Mouse (Mus musculus): ENCODE measurements around the gene Rrn3.
"Not testable (repeated sequence)": the region's sequence is repeated elsewhere in the genome, so short reads cannot be mapped to it uniquely, and the experiment has no call there.

Gene Rrn3

GRCm38 (mm10) chr16:13780353-13781036 is at the start of gene Rrn3:
Gene Rrn3, plus strand, starts transcription at chr16:13780708.
- DNase-seq (ENCODE audit: low read depth, low spot score): peak; percentile 74

GRCm38 (mm10) chr16:13732786-13733185 is 47.7 kb upstream of the Rrn3 start:
- no peak for DNase-seq (ENCODE audit: low read depth, low spot score)

GRCm38 (mm10) chr16:13733518-13734137 is 46.9 kb upstream of the Rrn3 start:
- DNase-seq (ENCODE audit: low read depth, low spot score): peak; percentile 39

- DNase-seq (ENCODE audit: low read depth, low spot score): no peak
Observed at GRCm38 (mm10) chr16:13735977-13736376, 44.5 kb upstream of the Rrn3 start.

GRCm38 (mm10) chr16:13739044-13739443 is 41.5 kb upstream of the Rrn3 start:
- not testable (repeated sequence) for DNase-seq (ENCODE audit: low read depth, low spot score)

GRCm38 (mm10) chr16:13740844-13741243 is 39.7 kb upstream of the Rrn3 start:
- no peak for DNase-seq (ENCODE audit: low read depth, low spot score)

GRCm38 (mm10) chr16:13747708-13748107 is 32.8 kb upstream of the Rrn3 start:
- no peak for DNase-seq (ENCODE audit: low read depth, low spot score)

- DNase-seq (ENCODE audit: low read depth, low spot score): no peak
Observed at GRCm38 (mm10) chr16:13748124-13748523, 32.4 kb upstream of the Rrn3 start.

- not testable (repeated sequence) for DNase-seq (ENCODE audit: low read depth, low spot score)
Observed at GRCm38 (mm10) chr16:13748813-13749212, 31.7 kb upstream of the Rrn3 start.

GRCm38 (mm10) chr16:13749306-13749705 is 31.2 kb upstream of the Rrn3 start:
- DNase-seq (ENCODE audit: low read depth, low spot score): no peak

- no peak for DNase-seq (ENCODE audit: low read depth, low spot score)
Observed at GRCm38 (mm10) chr16:13749981-13750380, 30.5 kb upstream of the Rrn3 start.

GRCm38 (mm10) chr16:13750626-13751025 is 29.9 kb upstream of the Rrn3 start:
- DNase-seq (ENCODE audit: low read depth, low spot score): no peak

- DNase-seq (ENCODE audit: low read depth, low spot score): no peak
Observed at GRCm38 (mm10) chr16:13753986-13754385, 26.5 kb upstream of the Rrn3 start.

GRCm38 (mm10) chr16:13754400-13755190 is 25.9 kb upstream of the Rrn3 start:
- peak; percentile 85 for DNase-seq (ENCODE audit: low read depth, low spot score)

- no peak for DNase-seq (ENCODE audit: low read depth, low spot score)
Observed at GRCm38 (mm10) chr16:13757823-13758222, 22.7 kb upstream of the Rrn3 start.

- not testable (repeated sequence) for DNase-seq (ENCODE audit: low read depth, low spot score)
Observed at GRCm38 (mm10) chr16:13762807-13763206, 17.7 kb upstream of the Rrn3 start.

GRCm38 (mm10) chr16:13764519-13764918 is 16.0 kb upstream of the Rrn3 start:
- no peak for DNase-seq (ENCODE audit: low read depth, low spot score)

- no peak for DNase-seq (ENCODE audit: low read depth, low spot score)
Observed at GRCm38 (mm10) chr16:13766367-13766766, 14.1 kb upstream of the Rrn3 start.

- DNase-seq (ENCODE audit: low read depth, low spot score): not testable (repeated sequence)
Observed at GRCm38 (mm10) chr16:13771603-13772002, 8.9 kb upstream of the Rrn3 start.

- not testable (repeated sequence) for DNase-seq (ENCODE audit: low read depth, low spot score)
Observed at GRCm38 (mm10) chr16:13772051-13772450, 8.5 kb upstream of the Rrn3 start.

GRCm38 (mm10) chr16:13774011-13774410 is 6.5 kb upstream of the Rrn3 start:
- DNase-seq (ENCODE audit: low read depth, low spot score): not testable (repeated sequence)

GRCm38 (mm10) chr16:13774651-13775050 is 5.9 kb upstream of the Rrn3 start:
- DNase-seq (ENCODE audit: low read depth, low spot score): not testable (repeated sequence)
